Mouse (Mus musculus) liver, embryonic 15.5 days (tissue): ENCODE data around the gene Fam114a1. TPM values are rescaled to one million over a fixed set of nuclear protein-coding genes. Genes with fewer than 3 reads are reported as not detected.

Source experiments
- ATAC-seq: fragments of 200-750 bp; cut with Nextera tagmentation; 2 replicates; pipeline ENCODE4 v1.8.0; 2017; ENCODE audit warnings: moderate number of reproducible peaks, mild to moderate bottlenecking, moderate library complexity; ENCODE audit not compliant: insufficient read depth
- H3K27ac ChIP-seq: fragments of 300-500 bp; sonication (generic); replicated peaks from 2 replicates; pipeline ENCODE4 v1.5.1; 2015; ENCODE audit warnings: mild to moderate bottlenecking, inconsistent platforms
- H3K27me3 ChIP-seq: fragments of 300-500 bp; sonication (generic); 2 replicates; pipeline ENCODE4 v1.6.1; 2015; ENCODE audit warnings: mild to moderate bottlenecking, inconsistent platforms
- H3K36me3 ChIP-seq: fragments of 300-500 bp; sonication (generic); replicated peaks from 2 replicates; pipeline ENCODE4 v1.6.1; 2015; ENCODE audit warnings: moderate library complexity, mild to moderate bottlenecking, inconsistent platforms
- H3K4me1 ChIP-seq: fragments of 300-500 bp; sonication (generic); replicated peaks from 2 replicates; pipeline ENCODE4 v1.6.1; 2015; ENCODE audit warnings: inconsistent platforms
- H3K4me2 ChIP-seq: fragments of 300-500 bp; sonication (generic); 2 replicates; pipeline ENCODE4 v1.6.1; 2015; ENCODE audit warnings: moderate library complexity, mild to moderate bottlenecking, inconsistent platforms
- H3K4me3 ChIP-seq: fragments of 300-500 bp; sonication (generic); replicated peaks from 2 replicates; pipeline ENCODE4 v1.5.1; 2015; ENCODE audit warnings: mild to moderate bottlenecking, inconsistent platforms
- H3K9ac ChIP-seq: fragments of 300-500 bp; sonication (generic); 2 replicates; pipeline ENCODE4 v1.6.1; 2015; ENCODE audit warnings: moderate library complexity, mild to moderate bottlenecking, inconsistent platforms
- H3K9me3 ChIP-seq: fragments of 300-500 bp; sonication (generic); replicated peaks from 2 replicates; pipeline ENCODE4 v1.6.1; 2016; ENCODE audit warnings: inconsistent platforms
- WGBS: fragments of 180-500 bp; shearing (Covaris S2); methylation state at CpG from one replicate; pipeline ENCODE4 v1.1.7; 2015; ENCODE audit warnings: mixed read lengths; ENCODE audit not compliant: insufficient replicate concordance; 5-methylcytosine and 5-hydroxymethylcytosine counted together
- polyA plus RNA-seq: library from polyadenylated mRNA; unstranded; fragments of >200 nt; fragmentation: Nextera tagmentation; extraction: Ambion mirVana; gene quantifications from 2 replicates; pipeline ENCODE4 v1.2.1, GENCODE M21; 2015

Fam114a1 gene
- 11.9 and 12.7 TPM in 2 replicates for polyA plus RNA-seq

GRCm38 (mm10) chr5:64969861-64970771 lies at the start of gene Fam114a1:
Fam114a1 (plus strand) TSS chr5:64970071.
- peak; percentile 82 for ATAC-seq
- peak within 1 kb of the TSS; percentile 61 for H3K4me3 ChIP-seq

GRCm38 (mm10) chr5:64922891-64923381 lies 46.9 kb upstream of the Fam114a1 start:
- WGBS, result 52% methylated on average over 5 of the region's 5 CpGs
- Histone ChIP-seq H3K36me3 (no peaks in the 10 kb centered on the region), H3K27me3 (no peaks in the 10 kb centered on the region), H3K27ac (no peak overlapping the region), H3K4me2 (no peak overlapping the region), H3K9me3 (no peaks in the 10 kb centered on the region), H3K4me1 (no peaks in the 10 kb centered on the region), H3K4me3 (no peak overlapping the region), H3K9ac (no peak overlapping the region)
- no peak for ATAC-seq

More at GRCm38 (mm10) chr5:64969861-64970771, at the start of gene Fam114a1:
- Histone ChIP-seq H3K27me3 (peaks cover 18% of the 10 kb centered on the region), H3K9me3 (no peaks in the 10 kb centered on the region), H3K9ac (peak within 1 kb of the TSS; percentile 56; the same call in 1 of the 2 replicates), H3K4me1 (peaks cover 19% of the 10 kb centered on the region; the same call in 1 of the 2 replicates), H3K36me3 (no peaks in the 10 kb centered on the region), H3K4me2 (peak within 1 kb of the TSS; percentile 75), H3K27ac (peak within 1 kb of the TSS; percentile 57; the same call in 1 of the 2 replicates)
- 2% methylated on average over 67 of the region's 68 CpGs for WGBS

GRCm38 (mm10) chr5:64932215-64932614 lies 37.7 kb upstream of the Fam114a1 start:
- H3K27me3 ChIP-seq, result no peaks in the 10 kb centered on the region
- H3K4me3 ChIP-seq, result no peak overlapping the region
- no peak for ATAC-seq
- no peak overlapping the region for H3K4me2 ChIP-seq
- WGBS, result 24% methylated on average over 3 of the region's 3 CpGs
- no peak overlapping the region for H3K9ac ChIP-seq
- H3K27ac ChIP-seq, result no peak overlapping the region
- no peaks in the 10 kb centered on the region for H3K4me1 ChIP-seq
- no peaks in the 10 kb centered on the region for H3K36me3 ChIP-seq
- H3K9me3 ChIP-seq, result no peaks in the 10 kb centered on the region

- Histone ChIP-seq H3K9ac (no peak overlapping the region), H3K4me3 (no peak overlapping the region), H3K9me3 (no peaks in the 10 kb centered on the region), H3K27me3 (no peaks in the 10 kb centered on the region), H3K36me3 (no peaks in the 10 kb centered on the region), H3K27ac (no peak overlapping the region), H3K4me1 (no peaks in the 10 kb centered on the region), H3K4me2 (no peak overlapping the region)
- no peak for ATAC-seq
- WGBS, result 71% methylated on average over 15 of the region's 15 CpGs
These were observed 37.1 kb upstream of the Fam114a1 start for GRCm38 (mm10) chr5:64932775-64933174.

GRCm38 (mm10) chr5:64951486-64951885 lies 18.4 kb upstream of the Fam114a1 start:
- H3K36me3 ChIP-seq, result no peaks in the 10 kb centered on the region
- no peaks in the 10 kb centered on the region for H3K9me3 ChIP-seq
- H3K4me1 ChIP-seq, result no peaks in the 10 kb centered on the region
- WGBS, result 75% methylated on average over 5 of the region's 5 CpGs
- H3K9ac ChIP-seq, result no peak overlapping the region
- H3K27ac ChIP-seq, result no peak overlapping the region
- no peak for ATAC-seq
- H3K4me3 ChIP-seq, result no peak overlapping the region
- no peaks in the 10 kb centered on the region for H3K27me3 ChIP-seq
- H3K4me2 ChIP-seq, result no peak overlapping the region

GRCm38 (mm10) chr5:64954931-64955330 lies 14.9 kb upstream of the Fam114a1 start:
- no peak overlapping the region for H3K9ac ChIP-seq
- WGBS, result 65% methylated on average over 8 of the region's 8 CpGs

GRCm38 (mm10) chr5:64958991-64959842 lies 10.7 kb upstream of the Fam114a1 start:
- H3K27ac ChIP-seq, result no peak overlapping the region
- peak overlapping the region; percentile 32 for H3K4me2 ChIP-seq
- H3K4me3 ChIP-seq, result 0 out of 2 replicates have a peak overlapping the region, but pooled peaks have one; percentile 8
- H3K9me3 ChIP-seq, result no peaks in the 10 kb centered on the region
- peaks cover 6% of the 10 kb centered on the region; the same call in 1 of the 2 replicates for H3K4me1 ChIP-seq
- H3K9ac ChIP-seq, result no peak overlapping the region
- no peaks in the 10 kb centered on the region for H3K36me3 ChIP-seq
- ATAC-seq, result no peak
- 42% methylated on average over 22 of the region's 22 CpGs for WGBS
- no peaks in the 10 kb centered on the region for H3K27me3 ChIP-seq

More at GRCm38 (mm10) chr5:64954931-64955330, 14.9 kb upstream of the Fam114a1 start:
- Histone ChIP-seq H3K27me3 (no peaks in the 10 kb centered on the region), H3K9me3 (no peaks in the 10 kb centered on the region), H3K4me2 (no peak overlapping the region), H3K36me3 (no peaks in the 10 kb centered on the region), H3K27ac (no peak overlapping the region), H3K4me3 (no peak overlapping the region), H3K4me1 (no peaks in the 10 kb centered on the region)
- no peak for ATAC-seq

GRCm38 (mm10) chr5:64959843-64960230 lies 10.0 kb upstream of the Fam114a1 start, which contains the start of gene Tlr6:
Tlr6 (minus strand) TSS chr5:64960097.
- Histone ChIP-seq H3K36me3 (no peaks in the 10 kb centered on the region), H3K4me2 (peak within 1 kb of the TSS; percentile 32), H3K4me3 (0 out of 2 replicates have a peak within 1 kb of the TSS, but pooled peaks have one; percentile 8), H3K9ac (no peak within 1 kb of the TSS), H3K9me3 (no peaks in the 10 kb centered on the region), H3K27ac (peak within 1 kb of the TSS; percentile 69; the same call in 1 of the 2 replicates), H3K27me3 (no peaks in the 10 kb centered on the region), H3K4me1 (peaks cover 6% of the 10 kb centered on the region; the same call in 1 of the 2 replicates)
- WGBS, result 52% methylated on average over 13 of the region's 13 CpGs
- ATAC-seq, result no peak

- no peak; the same call in 1 of the 2 replicates for ATAC-seq
- H3K4me1 ChIP-seq, result peaks cover 6% of the 10 kb centered on the region; the same call in 1 of the 2 replicates
- H3K4me3 ChIP-seq, result no peak overlapping the region
- H3K27ac ChIP-seq, result peak overlapping the region; percentile 69; the same call in 1 of the 2 replicates
- WGBS, result 49% methylated on average over 13 of the region's 13 CpGs
- no peaks in the 10 kb centered on the region for H3K36me3 ChIP-seq
- H3K9me3 ChIP-seq, result no peaks in the 10 kb centered on the region
- H3K4me2 ChIP-seq, result no peak overlapping the region
- H3K27me3 ChIP-seq, result no peaks in the 10 kb centered on the region
- H3K9ac ChIP-seq, result no peak overlapping the region
These were observed 8.9 kb upstream of the Fam114a1 start for GRCm38 (mm10) chr5:64960857-64961391.

GRCm38 (mm10) chr5:64963271-64963670 lies 6.6 kb upstream of the Fam114a1 start:
- Histone ChIP-seq H3K4me2 (no peak overlapping the region), H3K36me3 (no peaks in the 10 kb centered on the region), H3K27ac (no peak overlapping the region), H3K9ac (no peak overlapping the region), H3K4me3 (no peak overlapping the region), H3K27me3 (no peaks in the 10 kb centered on the region), H3K9me3 (no peaks in the 10 kb centered on the region), H3K4me1 (peaks cover 6% of the 10 kb centered on the region; the same call in 1 of the 2 replicates)
- no peak for ATAC-seq
- 55% methylated on average over 5 of the region's 5 CpGs for WGBS
